Mouse (Mus musculus): ENCODE data around the gene St3gal6.

St3gal6 gene

GRCm38 (mm10) chr16:58521182-58521581, 2.9 kb downstream of the St3gal6 start:
- DNase-seq (ENCODE audit: low spot score) = no peak

DNA sequence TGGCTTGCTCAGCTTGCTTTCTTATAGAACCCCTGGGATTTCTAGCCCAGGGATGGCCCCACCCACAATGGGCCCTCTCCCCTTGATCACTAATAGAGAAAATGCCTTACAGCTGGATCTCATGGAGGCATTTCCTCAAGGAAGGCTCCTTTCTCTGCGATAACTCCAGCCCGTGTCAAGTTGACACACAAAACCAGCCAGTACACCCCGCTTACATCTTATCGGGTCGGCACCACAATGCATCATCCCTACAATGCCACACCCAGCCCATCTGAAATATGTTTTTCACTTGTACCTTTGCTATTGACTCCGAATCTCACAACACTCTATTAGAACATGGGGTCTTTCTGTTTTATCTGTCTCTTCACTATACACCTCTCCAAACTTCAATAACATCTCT, 3.6 kb downstream of the St3gal6 start:
- no peak for DNase-seq (ENCODE audit: low spot score)

DNA sequence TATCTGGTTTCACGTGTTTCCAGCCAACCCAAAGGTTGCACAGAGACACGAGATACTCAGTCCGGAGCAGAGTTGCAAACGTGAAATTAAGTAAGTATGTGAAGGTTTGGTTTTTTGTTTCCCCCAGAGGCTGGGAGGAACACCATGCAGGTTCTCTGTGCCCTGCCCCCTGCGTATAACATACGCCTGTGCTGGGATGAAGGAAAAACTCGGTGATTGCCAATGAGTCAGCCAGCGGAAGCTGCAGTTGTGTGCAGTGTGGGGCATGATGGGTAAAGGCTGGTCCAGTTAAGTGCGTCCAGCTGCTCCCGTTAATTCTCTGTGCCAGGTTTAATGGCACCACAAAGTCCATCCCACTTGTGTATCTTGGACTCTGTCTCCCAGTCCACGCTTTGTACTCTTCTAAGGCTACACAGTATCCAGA, 4.4 kb downstream of the St3gal6 start:
- no peak for DNase-seq (ENCODE audit: low spot score)

DNA sequence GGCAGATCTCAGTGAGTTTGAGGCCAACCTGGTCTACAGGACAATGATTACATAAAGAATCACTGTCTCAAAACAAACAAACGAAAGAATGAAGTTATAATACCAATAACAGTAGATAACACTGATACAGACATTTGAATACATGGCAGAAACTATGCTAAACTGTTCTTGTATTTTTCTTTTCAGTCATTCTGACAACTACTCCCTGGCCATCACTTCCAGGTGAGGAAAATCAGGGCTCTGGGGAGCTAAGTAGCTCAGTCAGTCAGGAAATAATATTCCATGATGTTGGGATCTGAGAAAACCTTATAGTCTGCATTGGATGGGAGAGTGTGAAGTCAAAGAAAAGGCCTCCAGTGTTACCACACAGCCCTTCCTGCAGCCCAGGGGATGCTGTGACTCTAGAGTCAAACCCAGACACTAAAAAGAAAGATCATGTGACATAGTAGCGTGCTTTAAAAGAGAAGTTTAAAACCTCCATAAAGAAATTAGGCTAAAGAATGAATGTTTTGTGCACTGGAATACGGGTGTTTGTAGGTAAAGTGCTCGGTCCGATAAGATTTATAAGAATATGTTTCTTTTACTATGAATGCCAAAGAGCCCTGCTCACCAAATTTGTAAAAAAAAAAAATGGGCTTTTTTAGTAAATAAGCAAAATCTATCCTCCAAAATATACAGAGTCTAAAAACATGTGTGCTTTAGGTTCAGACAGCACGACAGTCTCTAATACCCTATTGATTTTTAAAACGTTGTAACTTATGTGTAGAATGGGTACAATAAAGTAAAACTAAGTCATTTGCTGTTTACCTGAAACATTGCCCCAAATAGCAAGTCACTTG, 6.9 kb downstream of the St3gal6 start:
- DNase-seq (ENCODE audit: low spot score) = no peak

DNA sequence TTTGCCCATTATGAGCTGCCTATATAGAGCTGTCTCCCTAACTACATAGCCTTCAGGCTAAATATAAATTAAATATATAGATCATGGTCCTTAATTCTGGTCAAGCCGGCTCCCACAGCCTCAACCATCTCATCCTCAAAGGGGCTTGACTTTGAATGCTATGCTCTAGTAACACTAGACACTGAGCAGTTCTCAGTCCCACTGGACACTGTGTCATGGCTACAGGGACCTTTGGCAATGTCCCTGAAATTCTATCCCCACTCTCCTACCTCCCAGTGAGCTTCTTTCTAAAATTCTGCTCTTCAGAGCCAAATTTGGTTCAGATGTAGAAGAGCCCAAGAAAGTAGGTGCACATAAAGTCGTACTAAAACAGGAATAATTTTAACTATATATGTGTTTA, 7.9 kb downstream of the St3gal6 start:
- DNase-seq (ENCODE audit: low spot score) = no peak

DNA sequence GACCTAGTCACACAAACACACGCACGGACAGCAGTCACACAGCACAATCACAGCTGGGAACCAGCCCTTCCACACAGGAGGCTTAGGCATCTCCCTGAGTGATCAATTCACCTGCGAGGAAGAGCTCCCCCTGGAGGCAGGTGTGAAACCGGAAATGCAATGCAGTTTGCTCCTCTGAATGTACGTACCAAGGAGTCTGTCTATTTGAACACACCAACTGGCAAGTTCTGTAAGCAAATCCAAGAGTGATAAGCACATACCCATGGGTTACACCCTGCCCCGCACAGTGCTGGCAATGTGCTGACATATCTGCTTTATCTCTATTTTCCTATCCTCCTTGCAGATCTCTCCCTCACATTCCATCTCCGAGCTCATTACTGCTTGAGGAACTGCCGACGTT, 9.5 kb downstream of the St3gal6 start:
- DNase-seq (ENCODE audit: low spot score) = no peak

DNA sequence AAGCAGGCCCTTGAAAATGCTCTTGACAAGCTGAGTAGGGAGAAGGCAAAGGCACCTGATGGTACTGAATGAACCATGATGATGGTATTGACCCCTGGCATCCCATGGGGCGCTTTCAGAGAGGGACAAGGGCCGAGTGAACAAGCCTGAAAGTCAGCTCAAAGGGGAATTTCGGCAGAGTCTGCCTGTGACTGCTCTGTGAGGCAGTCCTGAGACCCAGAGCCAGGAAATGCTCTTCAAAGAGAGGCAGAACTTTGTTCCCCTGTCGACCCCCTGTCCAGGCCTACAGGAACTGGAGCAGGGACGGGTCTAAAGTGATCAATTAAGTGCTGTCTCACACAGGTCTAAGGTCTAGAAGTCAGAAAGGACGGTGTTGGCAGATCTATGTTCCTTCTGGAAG, 10.3 kb downstream of the St3gal6 start:
- DNase-seq (ENCODE audit: low spot score) = no peak

DNA sequence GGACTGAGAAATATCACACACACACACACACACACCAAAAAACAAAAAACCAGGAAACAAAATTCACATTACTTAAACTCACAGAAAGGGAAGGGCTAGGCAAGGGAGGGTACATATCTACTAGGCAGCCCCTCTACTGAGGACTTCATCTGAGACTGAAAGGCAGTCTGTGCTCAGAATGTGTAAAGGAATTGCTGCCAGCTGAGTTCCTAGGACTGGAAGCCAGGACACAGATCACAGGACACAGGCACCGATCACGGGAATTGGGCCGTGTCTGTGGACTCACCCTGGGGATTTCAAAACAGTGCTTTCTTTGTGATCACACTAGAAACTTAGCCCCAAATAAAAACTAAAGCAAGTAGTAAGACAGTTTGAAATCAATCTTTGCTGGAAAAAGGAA, 11.2 kb downstream of the St3gal6 start:
- no peak for DNase-seq (ENCODE audit: low spot score)

DNA sequence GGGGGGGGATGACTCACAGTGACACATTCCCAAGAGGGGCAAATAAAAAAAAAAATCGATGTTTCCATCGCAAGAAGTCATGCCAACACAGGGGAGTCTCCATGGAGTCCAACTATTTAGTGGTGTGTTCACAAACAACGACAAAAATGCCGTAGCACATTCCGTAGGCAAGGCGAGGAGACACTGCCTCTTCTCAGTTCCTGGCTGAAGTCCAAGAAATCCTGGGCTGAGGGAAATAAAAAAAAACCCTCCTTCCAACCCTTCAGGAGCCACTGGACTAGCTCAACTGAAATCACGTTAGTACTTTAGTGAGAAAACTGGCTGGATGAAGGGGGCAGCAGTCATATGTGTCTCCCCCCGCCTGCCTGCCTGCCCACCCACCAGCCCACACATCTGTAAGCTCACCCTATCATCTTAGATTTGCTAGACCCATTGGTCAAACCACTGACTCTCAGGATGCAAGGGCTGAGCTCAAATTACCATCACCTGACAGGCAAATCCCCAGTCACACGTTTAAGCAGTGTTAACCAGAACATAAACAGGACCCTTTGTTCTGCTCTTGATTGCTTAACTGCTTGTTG, 11.8 kb downstream of the St3gal6 start:
- no peak for DNase-seq (ENCODE audit: low spot score)

DNA sequence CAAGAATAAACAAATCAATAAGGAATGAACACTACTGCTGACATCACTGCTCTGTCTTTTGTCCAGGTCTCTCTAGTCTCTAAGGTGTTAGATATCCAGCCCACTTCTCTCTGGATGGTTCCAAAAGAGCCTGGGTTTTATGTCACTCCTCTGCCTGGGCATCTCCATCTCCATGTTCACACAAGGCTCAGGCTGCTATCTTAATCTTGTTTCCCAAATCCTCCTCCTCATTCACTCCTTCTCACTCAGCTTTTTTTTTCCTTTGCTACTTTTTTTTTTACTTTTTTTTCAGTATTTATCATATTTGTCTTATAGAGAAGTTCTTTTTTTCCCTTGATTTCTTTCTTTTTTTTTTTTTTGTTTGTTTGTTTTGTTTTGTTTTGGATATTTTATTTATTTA, 19.1 kb downstream of the St3gal6 start:
- no peak for DNase-seq (ENCODE audit: low spot score)

GRCm38 (mm10) chr16:58502566-58502965, 21.5 kb downstream of the St3gal6 start:
- DNase-seq (ENCODE audit: low spot score) = no peak

GRCm38 (mm10) chr16:58501760-58502301, 22.2 kb downstream of the St3gal6 start:
- DNase-seq (ENCODE audit: low spot score) = no peak

GRCm38 (mm10) chr16:58499650-58500049, 24.4 kb downstream of the St3gal6 start:
- DNase-seq (ENCODE audit: low spot score) = no peak

DNA sequence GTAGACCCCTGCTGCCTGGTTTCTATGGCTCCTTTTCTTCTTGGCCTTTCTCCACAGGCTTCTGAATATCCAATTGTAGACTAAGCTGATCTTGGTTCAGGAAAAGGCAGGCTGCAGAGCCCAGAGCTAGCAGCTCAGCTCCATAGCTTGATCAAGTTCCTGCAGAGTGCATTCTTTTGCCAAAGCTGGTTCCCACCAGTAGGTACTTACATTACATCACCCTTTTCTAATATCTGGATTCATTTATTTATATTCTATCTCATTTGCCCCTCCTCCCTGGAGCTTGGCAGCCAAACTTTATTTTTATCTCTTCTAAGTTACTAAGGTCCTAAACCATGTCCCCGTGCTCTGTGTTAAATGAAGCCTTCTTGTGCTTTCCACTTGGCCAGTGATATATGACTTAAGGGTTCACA, 24.9 kb downstream of the St3gal6 start:
- no peak for DNase-seq (ENCODE audit: low spot score)

DNA sequence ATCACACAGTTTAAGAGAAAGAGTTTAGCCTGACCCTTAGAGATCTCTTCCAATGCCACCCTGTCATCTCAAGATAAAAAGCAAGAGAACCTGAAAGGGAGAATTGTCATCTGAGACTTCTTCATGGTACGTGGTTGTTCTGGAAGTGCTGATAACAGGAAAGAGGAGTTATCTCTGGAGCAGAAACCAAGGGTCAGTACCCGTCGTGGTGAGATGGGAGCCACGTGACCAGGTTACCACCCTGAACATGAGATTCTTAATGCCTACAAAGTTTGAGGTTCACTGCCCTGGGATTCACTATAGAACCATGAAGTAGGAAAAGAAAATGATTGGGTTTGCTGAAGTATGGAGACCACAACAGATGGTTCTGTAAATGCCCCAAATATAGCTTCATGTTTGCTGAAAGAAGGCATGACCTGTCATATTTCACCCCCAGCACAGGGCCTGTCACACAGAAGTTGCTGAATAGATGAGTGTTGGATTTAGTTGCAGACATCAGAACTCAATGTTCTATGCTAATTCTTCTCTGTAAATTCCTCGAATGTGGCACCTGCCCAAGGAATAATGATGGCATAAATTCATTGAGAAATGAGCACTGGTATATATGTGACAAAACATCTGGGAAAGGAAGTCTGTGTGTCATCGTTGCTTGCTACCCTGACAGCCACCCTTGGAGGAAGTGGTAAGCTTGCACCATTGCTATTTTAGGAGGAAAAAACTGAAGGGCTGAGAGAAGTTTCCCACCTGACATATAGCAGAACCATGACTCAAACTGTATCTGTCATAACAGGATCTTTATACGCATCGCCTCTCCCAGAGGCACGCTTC, 25.9 kb downstream of the St3gal6 start:
- no peak for DNase-seq (ENCODE audit: low spot score)

- no peak for DNase-seq (ENCODE audit: low spot score)
Observed at GRCm38 (mm10) chr16:58496791-58497190, 27.3 kb downstream of the St3gal6 start.

DNA sequence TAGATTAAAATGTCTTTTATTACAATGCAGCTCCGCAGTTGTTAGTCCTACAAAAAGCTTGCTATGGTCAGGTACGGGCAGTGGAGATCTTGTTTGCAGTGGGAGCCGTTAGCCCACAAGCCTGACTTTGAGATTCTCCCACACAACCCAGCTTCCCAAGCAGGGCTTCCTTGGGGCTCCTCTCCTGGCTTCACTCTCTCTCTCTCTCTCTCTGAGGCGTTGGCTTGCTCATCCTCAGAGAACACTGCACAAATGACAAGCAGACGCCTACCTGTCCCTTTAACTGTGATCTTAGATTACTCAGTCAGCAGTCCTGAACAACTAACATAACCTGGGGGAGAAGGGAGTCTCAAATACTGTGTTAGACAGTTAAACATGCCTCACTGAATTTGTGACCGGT, 36.2 kb downstream of the St3gal6 start:
- DNase-seq (ENCODE audit: low spot score) = no peak

GRCm38 (mm10) chr16:58482296-58482695, 41.7 kb downstream of the St3gal6 start:
- DNase-seq (ENCODE audit: low spot score) = no peak

- no peak for DNase-seq (ENCODE audit: low spot score)
Observed at GRCm38 (mm10) chr16:58481906-58482270, 42.2 kb downstream of the St3gal6 start.

DNA sequence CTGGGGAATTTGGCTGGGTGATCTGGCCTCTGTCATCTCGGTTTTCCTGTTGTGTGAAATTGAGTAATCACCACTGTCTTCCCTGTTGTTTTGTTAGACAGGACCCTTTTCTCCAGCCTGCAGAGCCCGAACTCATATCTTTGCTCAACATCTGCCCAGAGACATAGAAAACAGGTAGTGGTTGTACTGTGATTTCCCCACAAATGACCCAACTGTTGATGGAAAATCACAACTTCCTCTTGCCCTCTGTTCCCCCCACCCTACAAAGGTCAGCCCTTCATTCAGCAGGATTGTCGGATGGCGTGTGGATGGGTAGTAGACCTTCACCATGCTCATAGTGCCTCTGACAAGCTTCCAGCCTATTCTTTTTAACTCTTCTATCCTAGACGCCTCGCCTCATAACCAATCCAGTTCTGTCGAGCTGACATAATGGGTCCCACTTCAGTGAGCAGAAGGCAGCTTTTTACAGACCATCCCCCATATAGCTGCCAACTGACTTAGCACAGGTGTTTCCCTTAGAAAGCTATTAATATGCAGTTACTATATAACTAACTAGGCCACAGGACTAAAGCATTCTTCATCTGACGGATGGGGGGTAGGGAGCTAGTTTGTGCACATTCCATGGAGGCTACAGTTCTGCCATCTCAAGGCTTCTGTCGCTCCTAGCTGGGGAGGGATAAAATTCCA, 42.7 kb downstream of the St3gal6 start:
- no peak for DNase-seq (ENCODE audit: low spot score)

- DNase-seq (ENCODE audit: low spot score) = no peak
Observed at GRCm38 (mm10) chr16:58479898-58480448, 44.1 kb downstream of the St3gal6 start.

GRCm38 (mm10) chr16:58476363-58476762, 47.7 kb downstream of the St3gal6 start:
- DNase-seq (ENCODE audit: low spot score) = no peak
